In the genomic region with DNA sequence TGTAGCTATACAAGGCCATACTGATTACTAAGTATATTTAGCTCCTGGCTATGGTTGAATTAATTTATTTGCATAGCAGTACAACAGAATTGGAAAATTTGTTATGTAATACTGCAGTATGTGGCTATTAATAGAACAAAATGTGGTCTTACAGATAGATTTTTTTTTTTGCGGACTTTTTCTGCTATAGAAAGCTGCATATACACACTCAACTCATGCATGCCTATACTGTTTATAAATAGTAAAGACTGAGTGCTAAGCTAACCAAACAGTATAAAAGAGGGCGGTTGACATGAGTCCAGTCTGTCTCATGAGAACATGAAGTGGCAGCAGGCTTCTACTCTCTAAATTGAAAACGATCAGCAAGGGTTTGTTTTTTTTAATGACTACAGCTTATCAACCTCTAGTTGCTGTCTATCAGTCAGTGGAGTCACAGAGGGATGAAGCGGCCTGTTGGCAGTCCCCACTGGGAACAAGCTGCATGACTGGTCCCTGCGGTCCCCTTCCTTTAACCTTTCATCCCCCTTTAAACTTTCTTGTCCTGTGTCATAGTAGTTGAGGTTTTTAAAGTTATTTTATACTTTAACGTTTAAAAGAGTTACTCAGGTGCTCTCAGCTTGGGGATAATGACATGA, we compare ENCODE assay signal across 8 mouse cellular contexts.
"Had no signal": no experiment of that assay in that cellular context is flagged by ENCODE, and none has a peak within 500 bp of the region (broad histone marks: within the 10 kb centered on the region; RNA-seq: fewer than 3 reads in every experiment).

No protein-coding gene starts in this region.

- ATAC-seq: intestine, postnatal 0 days; liver, embryonic 12.5 days had no signal

- H3K4me3 ChIP-seq: limb, embryonic 15.5 days; liver, embryonic 12.5 days; lung, embryonic 15.5 days; midbrain, embryonic 12.5 days had no signal

- H3K36me3 ChIP-seq: limb, embryonic 15.5 days; liver, embryonic 12.5 days; lung, embryonic 15.5 days; midbrain, embryonic 12.5 days had no signal

- H3K27ac ChIP-seq: limb, embryonic 15.5 days; liver, embryonic 12.5 days; lung, embryonic 15.5 days; midbrain, embryonic 12.5 days had no signal

- H3K4me1 ChIP-seq: limb, embryonic 15.5 days; lung, embryonic 15.5 days had no signal

- H3K27me3 ChIP-seq: limb, embryonic 15.5 days; liver, embryonic 12.5 days; lung, embryonic 15.5 days; midbrain, embryonic 12.5 days had no signal

- DNase-seq: kidney, adult 8-10 months; kidney, postnatal 25 days; thymus, postnatal 14 days had no signal
